Mouse (Mus musculus) limb, embryonic 10.5 days (tissue): ENCODE measurements at regions not wholly inside any gene's neighbourhood (a gene's known extent, or its start where the extent isn't known, plus 50 kb on each side); places are given as distances from the start of the nearest gene placed in this dataset.
A peak's percentile ranks its signal among the peaks of the same experiment; 100 is the strongest.

Experiments used
- DNase-seq: peaks from one replicate; pipeline ENCODE4 v3.0.0-alpha.2; 2017; ENCODE audit warnings: low spot score
- H3K27ac ChIP-seq: fragments of 300-500 bp; sonication (generic); 2 replicates; pipeline ENCODE4 v1.5.1; 2016; ENCODE audit warnings: mild to moderate bottlenecking
- H3K27me3 ChIP-seq: fragments of 300-500 bp; sonication (generic); 2 replicates; pipeline ENCODE4 v1.6.1; 2016; ENCODE audit warnings: low read depth, mild to moderate bottlenecking; ENCODE audit not compliant: poor library complexity, severe bottlenecking
- H3K36me3 ChIP-seq: fragments of 300-500 bp; sonication (generic); 2 replicates; pipeline ENCODE4 v1.6.1; 2016; ENCODE audit warnings: mild to moderate bottlenecking, moderate library complexity
- H3K4me1 ChIP-seq: fragments of 300-500 bp; sonication (generic); 2 replicates; pipeline ENCODE4 v1.6.1; 2016
- H3K4me3 ChIP-seq: fragments of 300-500 bp; sonication (generic); 2 replicates; pipeline ENCODE4 v1.5.1; 2016; ENCODE audit warnings: mild to moderate bottlenecking, moderate library complexity
- H3K9me3 ChIP-seq: fragments of 300-500 bp; sonication (generic); replicated peaks from 2 replicates; pipeline ENCODE4 v1.6.1; 2016; ENCODE audit warnings: mild to moderate bottlenecking
- WGBS: fragments of 180-500 bp; shearing (Covaris S2); methylation state at CpG from one replicate; pipeline ENCODE4 v1.1.7; 2016; 5-methylcytosine and 5-hydroxymethylcytosine counted together

DNA sequence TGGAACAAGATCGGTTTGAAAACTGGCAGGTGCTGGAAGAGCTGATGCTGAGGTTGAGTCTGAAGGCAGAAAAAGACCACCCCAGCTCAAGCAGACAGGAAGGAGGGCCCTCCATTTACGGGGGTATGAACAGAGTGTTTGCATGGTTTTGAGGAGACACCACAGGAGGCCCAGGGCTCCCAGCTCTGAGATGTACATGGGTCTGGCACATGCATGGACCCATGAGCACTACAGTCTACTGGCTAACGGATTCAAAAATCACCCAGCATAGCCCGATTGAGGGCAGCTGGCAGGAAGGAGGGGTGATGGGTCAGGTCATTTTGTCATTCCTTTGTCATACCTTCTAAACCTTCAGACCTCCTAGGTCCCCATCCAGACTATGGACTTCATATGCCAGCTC, 103.6 kb upstream of the Mvb12b start:
- Histone ChIP-seq H3K27ac (no peak overlapping the region), H3K27me3 (no peaks in the 10 kb centered on the region), H3K36me3 (no peaks in the 10 kb centered on the region), H3K4me1 (peaks cover 3% of the 10 kb centered on the region; the same call in 1 of the 2 replicates), H3K9me3 (no peaks in the 10 kb centered on the region), H3K4me3 (no peak overlapping the region)
- no peak for DNase-seq
- WGBS = 91% methylated on average over 4 of the region's 4 CpGs

DNA sequence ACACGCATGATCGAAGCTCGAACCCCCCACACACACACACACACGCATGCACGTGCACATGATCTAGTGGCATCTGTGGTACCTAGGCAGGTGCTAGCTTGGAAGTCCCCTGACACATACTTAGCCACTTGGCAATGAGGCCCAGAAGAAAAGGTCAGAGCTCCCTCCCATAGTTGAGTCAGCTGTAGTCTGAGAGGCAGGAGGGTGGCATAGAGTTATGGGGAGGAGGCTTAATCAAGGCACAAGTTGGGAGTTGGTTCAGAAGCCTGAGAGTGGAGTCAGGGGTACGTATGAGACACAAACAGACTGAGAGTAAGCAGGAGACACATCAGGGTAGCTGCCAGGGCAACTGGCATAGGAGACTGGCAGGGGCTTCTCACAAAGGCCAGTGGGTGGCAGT, 103.0 kb upstream of the Mvb12b start:
- no peak overlapping the region for H3K4me3 ChIP-seq
- peaks cover 3% of the 10 kb centered on the region; the same call in 1 of the 2 replicates for H3K4me1 ChIP-seq
- DNase-seq = no peak
- no peaks in the 10 kb centered on the region for H3K27me3 ChIP-seq
- no peaks in the 10 kb centered on the region for H3K36me3 ChIP-seq
- WGBS = 93% methylated on average over 6 of the region's 6 CpGs
- no peaks in the 10 kb centered on the region for H3K9me3 ChIP-seq
- no peak overlapping the region for H3K27ac ChIP-seq

DNA sequence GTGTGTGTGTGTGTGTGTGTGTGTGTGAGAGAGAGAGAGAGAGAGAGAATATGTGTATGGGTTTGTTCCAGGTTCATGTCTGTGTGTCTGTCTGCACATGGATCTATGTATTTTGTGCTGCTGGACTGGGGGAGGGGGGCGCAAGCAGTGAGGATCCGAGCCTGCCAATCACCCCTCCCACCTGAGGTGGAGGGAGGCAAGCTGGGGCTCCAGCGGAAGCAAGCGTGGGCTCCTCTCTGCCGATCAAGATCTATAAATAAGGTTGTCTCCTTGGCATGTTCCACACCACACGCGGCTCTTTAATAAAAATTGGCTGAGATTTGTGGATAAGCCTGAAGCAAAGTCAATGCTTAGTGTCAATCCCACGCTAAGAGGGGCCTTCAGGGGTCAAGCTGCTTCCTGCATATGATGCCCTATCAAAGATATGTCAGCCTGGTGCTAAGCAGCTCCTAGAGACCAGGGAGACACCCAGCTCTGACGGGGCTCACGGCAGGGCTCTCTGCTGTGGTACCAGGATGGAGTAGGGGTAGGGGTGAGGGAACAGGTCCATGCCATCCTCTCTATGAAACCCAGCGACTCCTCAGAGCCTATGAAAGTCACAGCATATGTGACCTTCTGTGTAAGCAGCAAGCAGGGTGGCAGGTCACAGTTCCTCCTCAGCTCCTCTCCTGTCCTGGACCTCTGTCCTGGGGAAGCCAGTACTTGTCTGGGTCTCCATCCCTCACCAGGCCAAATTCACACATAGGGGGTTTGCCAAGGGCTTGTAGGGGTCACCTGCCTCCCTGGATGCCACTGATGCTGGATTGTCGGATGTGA, 102.0 kb upstream of the Mvb12b start:
- H3K27me3 ChIP-seq = no peaks in the 10 kb centered on the region
- H3K4me1 ChIP-seq = peaks cover 3% of the 10 kb centered on the region; the same call in 1 of the 2 replicates
- H3K9me3 ChIP-seq = no peaks in the 10 kb centered on the region
- H3K4me3 ChIP-seq = no peak overlapping the region
- no peak for DNase-seq
- H3K36me3 ChIP-seq = no peaks in the 10 kb centered on the region
- WGBS = 72% methylated on average over 12 of the region's 12 CpGs
- no peak overlapping the region for H3K27ac ChIP-seq

DNA sequence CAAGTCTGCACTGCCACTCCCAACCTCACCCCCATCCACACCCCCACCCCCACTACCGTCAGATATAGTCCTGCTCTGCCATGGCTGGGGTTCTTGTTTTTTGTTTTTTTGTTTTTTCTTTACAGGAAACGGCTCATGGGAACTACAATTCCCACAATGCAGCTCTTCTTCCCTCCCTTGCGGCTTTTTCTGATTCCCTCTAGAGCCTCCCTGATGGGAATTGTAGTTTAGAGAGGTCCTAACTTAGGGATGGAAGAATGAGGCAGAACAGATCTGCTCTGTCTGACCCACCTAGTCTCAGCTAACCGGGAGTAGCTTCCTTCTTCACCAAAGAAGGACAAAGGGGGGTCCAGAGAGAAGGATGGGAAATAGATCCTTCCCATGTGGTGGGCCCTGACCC, 98.7 kb upstream of the Mvb12b start:
- 24% methylated on average over 4 of the region's 4 CpGs for WGBS
- DNase-seq = no peak
- Histone ChIP-seq H3K4me1 (peaks cover 16% of the 10 kb centered on the region), H3K27me3 (peaks cover 12% of the 10 kb centered on the region), H3K36me3 (no peaks in the 10 kb centered on the region), H3K9me3 (no peaks in the 10 kb centered on the region), H3K4me3 (no peak overlapping the region), H3K27ac (no peak overlapping the region)

- peaks cover 19% of the 10 kb centered on the region for H3K4me1 ChIP-seq
- no peak overlapping the region for H3K4me3 ChIP-seq
- no peaks in the 10 kb centered on the region for H3K36me3 ChIP-seq
- WGBS = 94% methylated on average over 11 of the region's 11 CpGs
- H3K9me3 ChIP-seq = no peaks in the 10 kb centered on the region
- peaks cover 15% of the 10 kb centered on the region for H3K27me3 ChIP-seq
- no peak overlapping the region for H3K27ac ChIP-seq
- DNase-seq = no peak
Measured at GRCm38 (mm10) chr2:33985316-33985715, 97.6 kb upstream of the Mvb12b start.

DNA sequence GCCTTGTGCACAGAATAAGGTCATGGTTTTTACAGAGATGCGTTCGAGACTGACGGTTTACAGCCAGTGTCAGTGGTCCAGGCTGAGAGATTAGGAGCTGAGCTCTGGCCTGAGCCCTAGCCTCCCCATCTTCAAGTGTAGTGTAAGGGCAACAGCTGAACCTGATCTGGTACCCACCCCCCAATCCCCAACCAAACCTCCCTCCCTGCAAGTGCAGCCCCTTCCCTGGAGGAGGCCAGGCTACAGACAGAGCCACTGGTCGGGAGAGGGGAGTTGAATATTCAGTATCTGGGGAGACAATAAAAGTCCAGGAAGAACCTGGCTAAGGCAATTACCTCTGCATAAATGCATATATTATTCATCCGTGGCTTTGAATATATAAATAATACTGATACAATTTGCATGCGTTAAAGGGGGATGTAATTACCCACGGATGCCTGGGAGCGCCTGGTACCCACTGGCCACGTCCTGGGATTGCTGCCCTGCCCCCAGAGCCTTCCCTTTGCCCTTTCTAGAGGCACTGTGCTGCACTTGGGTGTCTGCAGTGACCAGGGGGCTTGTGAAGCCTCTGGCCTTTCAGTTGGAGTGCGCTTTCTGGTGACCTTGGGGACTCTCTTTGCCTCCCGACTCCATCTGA, 95.5 kb upstream of the Mvb12b start:
- Histone ChIP-seq H3K9me3 (no peaks in the 10 kb centered on the region), H3K4me1 (peaks cover 17% of the 10 kb centered on the region), H3K27ac (no peak overlapping the region), H3K4me3 (no peak overlapping the region), H3K27me3 (peaks cover 15% of the 10 kb centered on the region), H3K36me3 (no peaks in the 10 kb centered on the region)
- DNase-seq = no peak
- whole genome bisulfite sequencing = 43% methylated on average over 11 of the region's 11 CpGs

DNA sequence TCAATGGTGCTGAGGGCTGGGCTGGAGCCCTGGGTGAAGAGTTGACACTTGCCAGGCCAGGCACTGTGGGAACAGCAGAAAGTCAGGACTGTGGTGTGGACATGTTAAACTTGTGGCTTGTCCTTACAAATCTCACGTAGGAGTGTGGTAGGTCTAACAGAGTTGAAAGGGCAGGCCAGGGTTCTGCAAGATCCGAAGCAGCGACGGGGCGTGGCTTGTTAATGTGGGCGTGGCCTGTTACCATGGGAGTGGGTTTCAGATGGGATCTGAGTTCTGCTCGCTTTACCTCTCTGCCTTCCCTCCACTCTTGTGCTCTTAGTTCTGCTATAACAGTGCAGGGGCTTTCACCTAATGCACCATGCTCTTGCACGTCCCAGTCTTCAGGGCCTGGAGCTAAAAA, 94.2 kb upstream of the Mvb12b start:
- Histone ChIP-seq H3K27me3 (peaks cover 26% of the 10 kb centered on the region), H3K4me1 (peaks cover 22% of the 10 kb centered on the region), H3K9me3 (no peaks in the 10 kb centered on the region), H3K27ac (no peak overlapping the region), H3K36me3 (no peaks in the 10 kb centered on the region), H3K4me3 (no peak overlapping the region)
- 35% methylated on average over 8 of the region's 8 CpGs for WGBS
- DNase-seq = no peak

GRCm38 (mm10) chr2:33981321-33981720, 93.6 kb upstream of the Mvb12b start:
- peaks cover 27% of the 10 kb centered on the region for H3K27me3 ChIP-seq
- H3K9me3 ChIP-seq = no peaks in the 10 kb centered on the region
- WGBS = 88% methylated on average over 7 of the region's 7 CpGs
- H3K36me3 ChIP-seq = no peaks in the 10 kb centered on the region
- H3K4me3 ChIP-seq = no peak overlapping the region
- no peak overlapping the region for H3K27ac ChIP-seq
- DNase-seq = no peak
- peaks cover 22% of the 10 kb centered on the region for H3K4me1 ChIP-seq

DNA sequence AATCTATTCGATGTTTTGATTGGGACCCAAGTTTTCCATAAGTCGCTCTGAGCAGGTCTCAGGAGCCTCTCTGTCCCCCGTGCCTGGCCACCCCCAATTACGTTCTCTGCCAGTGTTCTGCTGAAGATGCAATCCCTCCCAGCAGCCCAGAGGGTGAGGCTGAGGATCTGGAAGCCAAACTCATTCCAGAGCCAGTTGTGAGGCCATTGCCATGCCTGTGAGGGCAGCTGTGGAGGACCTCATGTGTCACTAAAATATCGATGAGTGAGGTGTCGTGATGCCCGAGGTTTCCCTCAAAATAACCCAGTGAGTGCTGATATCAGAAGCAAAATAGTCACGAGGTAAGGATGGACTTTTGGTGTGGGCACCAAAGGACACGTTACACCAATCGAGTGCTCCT, 93.1 kb upstream of the Mvb12b start:
- Histone ChIP-seq H3K9me3 (no peaks in the 10 kb centered on the region), H3K4me1 (peaks cover 22% of the 10 kb centered on the region), H3K36me3 (no peaks in the 10 kb centered on the region), H3K27me3 (peaks cover 27% of the 10 kb centered on the region), H3K4me3 (no peak overlapping the region), H3K27ac (no peak overlapping the region)
- 87% methylated on average over 10 of the region's 10 CpGs for WGBS
- DNase-seq = no peak

DNA sequence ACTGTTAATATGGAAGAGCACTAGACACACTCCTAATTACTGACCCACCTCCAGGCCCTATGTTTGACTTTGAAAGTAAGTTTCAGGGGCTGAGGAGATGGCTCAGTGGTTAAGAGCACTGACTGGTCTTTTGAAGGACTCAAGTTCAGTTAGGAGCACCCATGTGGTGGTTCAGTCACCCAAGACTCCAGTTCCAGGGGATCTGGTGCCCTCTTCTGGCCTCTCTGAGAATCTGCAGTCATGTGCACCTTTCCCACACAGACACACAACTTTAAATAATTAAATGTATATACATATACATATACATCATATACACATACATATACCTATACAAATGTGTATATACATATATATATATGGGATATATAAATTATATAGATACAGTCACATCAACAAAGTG, 91.5 kb upstream of the Mvb12b start:
- Histone ChIP-seq H3K4me1 (peaks cover 33% of the 10 kb centered on the region), H3K36me3 (no peaks in the 10 kb centered on the region), H3K27ac (no peak overlapping the region), H3K4me3 (no peak overlapping the region), H3K9me3 (no peaks in the 10 kb centered on the region), H3K27me3 (peaks cover 33% of the 10 kb centered on the region)
- no peak for DNase-seq

DNA sequence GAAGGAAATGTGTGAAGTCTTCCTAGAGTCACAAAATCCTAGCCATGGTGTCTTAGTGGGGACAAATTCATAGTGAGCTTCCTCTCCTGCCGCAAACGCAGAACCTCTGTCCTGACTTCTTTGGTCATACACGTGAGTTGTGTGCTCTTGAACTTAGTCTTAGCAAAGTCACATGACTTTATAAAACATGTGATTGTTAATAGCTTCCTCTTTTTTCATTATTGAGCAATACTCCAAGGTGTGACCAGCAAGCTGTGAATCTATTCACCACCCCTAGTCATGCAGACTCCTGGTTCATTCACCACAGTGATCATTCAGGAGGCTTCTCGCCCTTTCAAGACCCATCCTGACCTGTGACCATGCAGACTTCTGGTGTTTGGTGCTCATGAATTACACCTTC, 90.8 kb upstream of the Mvb12b start:
- no peak for DNase-seq
- Histone ChIP-seq H3K27ac (no peak overlapping the region), H3K9me3 (no peaks in the 10 kb centered on the region), H3K27me3 (peaks cover 37% of the 10 kb centered on the region), H3K36me3 (no peaks in the 10 kb centered on the region), H3K4me3 (no peak overlapping the region), H3K4me1 (peaks cover 39% of the 10 kb centered on the region)
- WGBS = 81% methylated on average over 4 of the region's 4 CpGs

GRCm38 (mm10) chr2:33977576-33978352, 90.0 kb upstream of the Mvb12b start:
- DNase-seq = no peak
- no peaks in the 10 kb centered on the region for H3K36me3 ChIP-seq
- H3K27ac ChIP-seq = peak overlapping the region; percentile 36; the same call in 1 of the 2 replicates
- 76% methylated on average over 20 of the region's 20 CpGs for WGBS
- peaks cover 38% of the 10 kb centered on the region for H3K4me1 ChIP-seq
- no peaks in the 10 kb centered on the region for H3K9me3 ChIP-seq
- peaks cover 31% of the 10 kb centered on the region; the same call in 1 of the 2 replicates for H3K27me3 ChIP-seq
- H3K4me3 ChIP-seq = no peak overlapping the region

- no peak for DNase-seq
- WGBS = 88% methylated on average over 5 of the region's 5 CpGs
Measured at GRCm38 (mm10) chr2:33977151-33977550, 89.4 kb upstream of the Mvb12b start.

More at GRCm38 (mm10) chr2:33977151-33977550, 89.4 kb upstream of the Mvb12b start:
- Histone ChIP-seq H3K27ac (peak overlapping the region; percentile 36; the same call in 1 of the 2 replicates), H3K27me3 (peaks cover 27% of the 10 kb centered on the region; the same call in 1 of the 2 replicates), H3K4me3 (no peak overlapping the region), H3K9me3 (no peaks in the 10 kb centered on the region), H3K36me3 (no peaks in the 10 kb centered on the region), H3K4me1 (peaks cover 35% of the 10 kb centered on the region)
